Mouse (Mus musculus): ENCODE data around the gene Ece1.

- TF ChIP-seq CHD2 (IDR thresholded peaks at IDR 0.05; ENCODE audit: low read length) (no peak), POLR2A (IDR thresholded peaks at IDR 0.05; ENCODE audit: control insufficient read depth in 1 of 2, insufficient read depth in 1 of 2, low read depth in 1 of 2, low read length in 2 of 2, poor library complexity in 1 of 2) (no peak), EP300 (IDR thresholded peaks at IDR 0.05; ENCODE audit: low read depth in 1 of 2, low read length in 2 of 2) (no peak)
Observed at GRCm38 (mm10) chr4:137929341-137930016, 67.4 kb downstream of the Ece1 start.
